Mouse (Mus musculus): ENCODE results near the gene Fam69b. TPM values are rescaled to one million over a fixed set of nuclear protein-coding genes. Genes with fewer than 3 reads are reported as not detected.

Fam69b gene
- polyA plus RNA-seq, 1 experiment: 10.3 TPM

DNA sequence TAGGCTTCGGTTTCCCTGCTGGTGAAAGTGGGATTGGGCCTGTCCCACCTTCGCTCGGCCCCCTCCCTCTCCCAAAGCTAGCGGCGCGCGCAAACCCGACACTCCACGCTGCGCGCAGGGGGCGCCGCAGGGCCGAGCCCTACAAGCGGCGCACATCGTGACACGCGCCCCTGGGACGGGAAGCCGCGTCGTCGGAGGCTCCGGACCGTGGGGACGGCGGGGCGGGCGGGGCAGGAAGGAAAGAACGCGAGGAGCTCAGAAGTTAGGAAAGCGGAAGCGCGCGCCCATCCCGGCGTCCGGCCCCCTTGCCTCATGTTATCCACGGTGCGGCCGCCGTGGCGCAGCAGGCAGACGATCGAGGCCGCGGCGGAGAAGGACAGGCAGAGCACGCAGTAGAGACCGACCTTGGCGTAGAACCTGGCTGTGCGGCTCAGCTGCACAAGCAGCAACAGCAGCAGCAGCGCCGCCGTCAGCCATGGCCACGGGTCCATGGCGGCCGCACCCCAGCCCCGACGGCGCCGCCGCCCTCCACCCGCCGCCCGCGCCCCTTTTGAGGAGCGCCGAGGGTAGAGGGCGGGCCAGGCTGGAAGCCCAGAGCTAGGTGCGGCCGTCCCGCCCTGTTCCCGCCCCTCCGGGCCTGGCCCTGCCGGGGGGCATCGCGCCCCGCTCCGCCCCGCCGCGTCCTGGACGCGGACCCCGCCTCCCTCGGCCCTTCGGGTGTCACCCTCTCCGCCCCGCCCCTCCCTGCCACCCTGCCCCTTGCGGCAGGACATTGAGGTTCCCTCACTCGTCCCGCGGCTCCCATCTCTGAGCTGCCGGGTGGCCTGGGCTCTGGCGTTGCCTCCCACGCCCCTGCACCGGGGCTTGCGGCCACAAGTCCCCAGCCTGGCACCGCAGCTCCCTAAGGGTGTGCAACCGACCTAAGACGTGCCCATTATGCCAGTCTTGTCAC lies 24.3 kb upstream of the Fam69b start, which contains the start of gene Agpat2:
TSS of gene Agpat2 (minus strand) at position 698 of the 952 bp plus-strand sequence.
- no peaks in the 10 kb centered on the region for H3K36me3 ChIP-seq (ENCODE audit: control insufficient read depth, insufficient read depth, low read length)
- H3K27me3 ChIP-seq (ENCODE audit: control insufficient read depth, insufficient read depth, low read length): peaks cover 2% of the 10 kb centered on the region; the same call in 1 of the 2 replicates
- H3K27ac ChIP-seq (ENCODE audit: control insufficient read depth, insufficient read depth, low read depth, low read length): no peak within 1 kb of the TSS
- peak within 1 kb of the TSS; percentile 70 for H3K4me3 ChIP-seq (ENCODE audit: control insufficient read depth, low read depth, low read length)
- TF ChIP-seq POLR2A (IDR thresholded peaks at IDR 0.05; ENCODE audit: control insufficient read depth, low read depth, low read length) (peak; percentile 33; the same call in 1 of the 2 replicates), CTCF (IDR thresholded peaks at IDR 0.05; ENCODE audit: control insufficient read depth, insufficient read depth, insufficient replicate concordance, low read depth, low read length) (no peak)
- peaks cover 3% of the 10 kb centered on the region; the same call in 1 of the 2 replicates for H3K4me1 ChIP-seq (ENCODE audit: control insufficient read depth, insufficient read depth, low read length)

DNA sequence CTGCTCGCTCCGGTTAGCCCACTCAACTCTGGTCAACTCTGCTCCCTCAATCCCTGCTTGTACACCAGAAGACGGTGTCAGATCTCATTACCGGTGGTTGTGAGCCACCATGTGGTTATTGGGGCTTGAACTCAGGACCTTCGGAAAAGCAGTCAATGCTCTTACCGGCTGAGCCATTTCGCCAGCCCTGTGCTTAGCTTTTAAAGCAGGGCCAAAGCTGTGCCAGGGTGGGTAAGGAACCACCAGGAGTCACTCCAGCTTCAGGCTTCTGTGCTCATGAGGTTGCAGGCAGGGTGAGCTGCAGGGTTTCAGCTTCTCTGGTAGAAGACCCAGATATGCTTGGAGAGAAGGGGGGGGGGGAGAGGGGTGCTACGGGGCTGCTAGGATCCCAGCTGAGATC lies 22.9 kb upstream of the Fam69b start:
- TF ChIP-seq CTCF (IDR thresholded peaks at IDR 0.05; ENCODE audit: control insufficient read depth, insufficient read depth, insufficient replicate concordance, low read depth, low read length): no peak
- no peak for TF ChIP-seq POLR2A (IDR thresholded peaks at IDR 0.05; ENCODE audit: control insufficient read depth, low read depth, low read length)
- Histone ChIP-seq H3K4me3 (ENCODE audit: control insufficient read depth, low read depth, low read length) (peak overlapping the region; percentile 67), H3K36me3 (ENCODE audit: control insufficient read depth, insufficient read depth, low read length) (no peaks in the 10 kb centered on the region), H3K27me3 (ENCODE audit: control insufficient read depth, insufficient read depth, low read length) (peaks cover 2% of the 10 kb centered on the region; the same call in 1 of the 2 replicates), H3K4me1 (ENCODE audit: control insufficient read depth, insufficient read depth, low read length) (peaks cover 3% of the 10 kb centered on the region; the same call in 1 of the 2 replicates), H3K27ac (ENCODE audit: control insufficient read depth, insufficient read depth, low read depth, low read length) (no peak overlapping the region)

DNA sequence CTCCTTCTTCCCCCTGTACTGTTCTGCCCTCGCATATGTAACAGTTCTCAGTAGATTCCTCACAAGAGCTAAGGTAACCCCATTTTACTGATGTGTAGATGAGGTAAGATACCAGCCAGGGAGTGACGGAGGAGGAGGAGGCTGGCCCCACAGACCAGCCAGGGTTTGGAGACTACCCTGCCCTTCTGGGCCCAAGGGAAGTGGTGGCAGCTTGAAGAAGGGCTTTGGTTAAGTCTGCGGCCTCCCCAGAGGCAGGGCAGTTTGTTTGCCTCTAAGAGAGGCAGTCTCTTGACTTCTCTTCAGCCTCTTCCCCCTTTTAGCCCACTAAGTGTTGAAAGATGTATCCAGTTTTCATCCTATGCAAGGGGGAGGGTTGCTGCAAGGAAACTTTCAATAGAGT lies 21.7 kb upstream of the Fam69b start:
- peaks cover 2% of the 10 kb centered on the region; the same call in 1 of the 2 replicates for H3K27me3 ChIP-seq (ENCODE audit: control insufficient read depth, insufficient read depth, low read length)
- no peak overlapping the region for H3K27ac ChIP-seq (ENCODE audit: control insufficient read depth, insufficient read depth, low read depth, low read length)
- TF ChIP-seq CTCF (IDR thresholded peaks at IDR 0.05; ENCODE audit: control insufficient read depth, insufficient read depth, insufficient replicate concordance, low read depth, low read length): no peak
- no peak for TF ChIP-seq POLR2A (IDR thresholded peaks at IDR 0.05; ENCODE audit: control insufficient read depth, low read depth, low read length)

DNA sequence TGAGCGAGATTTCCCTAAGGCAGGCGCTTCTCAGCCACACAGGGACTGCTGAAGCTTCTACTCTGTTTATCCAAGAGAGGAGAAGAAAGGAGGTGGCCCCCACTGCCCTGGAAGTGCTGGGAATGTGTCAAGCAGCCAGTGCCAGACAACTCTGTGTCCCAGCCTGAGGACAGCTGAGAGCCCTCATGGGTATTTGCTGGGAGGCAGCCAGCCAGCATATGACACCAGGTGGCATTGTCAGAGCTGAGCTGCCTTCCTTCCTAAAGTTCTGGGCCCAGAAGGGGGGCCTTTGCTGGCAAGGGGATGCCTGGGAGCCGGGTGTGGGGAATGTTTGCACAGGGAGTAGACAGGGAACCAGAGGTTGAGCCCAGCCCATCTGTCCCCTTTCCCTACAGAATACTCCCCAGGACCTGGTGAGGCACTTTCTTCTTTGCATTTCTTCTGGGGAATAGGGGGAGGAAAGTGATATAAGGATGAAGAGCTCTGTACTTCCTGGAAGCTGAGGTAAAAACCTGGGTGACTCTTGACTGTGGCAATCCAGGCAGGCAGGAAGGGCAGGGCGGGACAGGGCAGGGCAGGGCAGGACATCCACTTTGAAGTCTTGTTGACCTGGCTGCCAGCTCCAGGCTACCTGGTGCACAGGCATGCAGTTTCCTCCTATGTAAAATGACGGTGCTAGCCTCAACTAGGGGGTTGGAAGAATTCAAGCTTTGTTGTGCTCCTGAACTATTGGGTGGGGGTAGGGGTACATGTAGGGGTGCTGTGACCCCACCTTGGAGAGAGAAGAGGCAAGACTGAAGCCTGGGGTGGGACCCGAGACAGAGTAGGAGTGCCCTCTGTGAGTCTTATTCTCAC lies 21.0 kb upstream of the Fam69b start:
- H3K36me3 ChIP-seq (ENCODE audit: control insufficient read depth, insufficient read depth, low read length): no peaks in the 10 kb centered on the region
- TF ChIP-seq CTCF (IDR thresholded peaks at IDR 0.05; ENCODE audit: control insufficient read depth, insufficient read depth, insufficient replicate concordance, low read depth, low read length): no peak
- no peak overlapping the region for H3K4me3 ChIP-seq (ENCODE audit: control insufficient read depth, low read depth, low read length)
- peaks cover 3% of the 10 kb centered on the region; the same call in 1 of the 2 replicates for H3K4me1 ChIP-seq (ENCODE audit: control insufficient read depth, insufficient read depth, low read length)
- H3K27ac ChIP-seq (ENCODE audit: control insufficient read depth, insufficient read depth, low read depth, low read length): no peak overlapping the region
- peaks cover 2% of the 10 kb centered on the region; the same call in 1 of the 2 replicates for H3K27me3 ChIP-seq (ENCODE audit: control insufficient read depth, insufficient read depth, low read length)

More for the DNA sequence above, 21.7 kb upstream of the Fam69b start:
- no peak overlapping the region for H3K4me3 ChIP-seq (ENCODE audit: control insufficient read depth, low read depth, low read length)
- H3K4me1 ChIP-seq (ENCODE audit: control insufficient read depth, insufficient read depth, low read length): peaks cover 3% of the 10 kb centered on the region; the same call in 1 of the 2 replicates
- no peaks in the 10 kb centered on the region for H3K36me3 ChIP-seq (ENCODE audit: control insufficient read depth, insufficient read depth, low read length)

DNA sequence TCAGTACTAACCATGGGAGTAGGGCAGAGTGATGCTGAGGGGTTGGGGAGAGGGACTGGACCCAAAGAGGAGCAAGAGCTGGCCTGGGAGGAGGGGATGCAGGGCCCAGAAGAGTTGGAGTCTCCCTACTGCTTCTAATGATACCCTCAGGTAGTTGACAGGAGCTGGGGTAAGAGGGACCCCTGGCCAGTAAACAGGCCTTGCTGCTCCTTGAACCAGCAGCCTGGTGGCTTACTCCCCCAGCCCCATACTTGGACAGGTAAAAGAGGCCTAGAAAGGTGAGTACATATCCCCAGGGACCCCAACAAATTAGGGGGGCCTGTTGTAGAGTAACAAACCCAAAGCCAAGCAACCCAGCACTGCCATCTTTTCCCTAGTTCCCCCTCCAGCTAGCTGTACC lies 19.5 kb upstream of the Fam69b start:
- H3K27ac ChIP-seq (ENCODE audit: control insufficient read depth, insufficient read depth, low read depth, low read length): no peak overlapping the region
- peaks cover 3% of the 10 kb centered on the region; the same call in 1 of the 2 replicates for H3K4me1 ChIP-seq (ENCODE audit: control insufficient read depth, insufficient read depth, low read length)
- no peak for TF ChIP-seq CTCF (IDR thresholded peaks at IDR 0.05; ENCODE audit: control insufficient read depth, insufficient read depth, insufficient replicate concordance, low read depth, low read length)
- no peak for TF ChIP-seq POLR2A (IDR thresholded peaks at IDR 0.05; ENCODE audit: control insufficient read depth, low read depth, low read length)
- no peaks in the 10 kb centered on the region for H3K36me3 ChIP-seq (ENCODE audit: control insufficient read depth, insufficient read depth, low read length)
- H3K4me3 ChIP-seq (ENCODE audit: control insufficient read depth, low read depth, low read length): no peak overlapping the region
- H3K27me3 ChIP-seq (ENCODE audit: control insufficient read depth, insufficient read depth, low read length): peaks cover 2% of the 10 kb centered on the region; the same call in 1 of the 2 replicates

DNA sequence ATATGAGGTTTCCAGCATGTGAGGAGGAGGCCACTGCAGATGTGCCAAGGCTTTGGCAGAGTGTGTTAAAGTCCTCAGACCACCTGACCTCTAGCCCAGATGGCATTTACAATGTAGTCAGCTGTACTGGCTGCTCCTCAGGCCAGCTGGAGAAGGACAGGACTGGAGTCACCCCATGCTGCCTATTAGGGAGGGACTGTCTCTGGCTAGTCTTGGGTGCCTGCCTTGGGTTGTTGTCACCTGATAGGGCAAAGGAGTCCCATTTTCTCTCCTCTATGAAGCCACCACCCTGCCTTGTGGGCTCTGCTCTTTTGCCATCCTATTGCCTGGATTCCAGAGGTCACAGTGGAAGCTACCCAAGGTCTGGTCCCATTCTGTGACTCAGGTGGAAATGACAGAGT lies 19.0 kb upstream of the Fam69b start:
- peaks cover 2% of the 10 kb centered on the region; the same call in 1 of the 2 replicates for H3K27me3 ChIP-seq (ENCODE audit: control insufficient read depth, insufficient read depth, low read length)
- H3K27ac ChIP-seq (ENCODE audit: control insufficient read depth, insufficient read depth, low read depth, low read length): no peak overlapping the region
- no peaks in the 10 kb centered on the region for H3K36me3 ChIP-seq (ENCODE audit: control insufficient read depth, insufficient read depth, low read length)
- peaks cover 3% of the 10 kb centered on the region; the same call in 1 of the 2 replicates for H3K4me1 ChIP-seq (ENCODE audit: control insufficient read depth, insufficient read depth, low read length)
- TF ChIP-seq POLR2A (IDR thresholded peaks at IDR 0.05; ENCODE audit: control insufficient read depth, low read depth, low read length) (no peak), CTCF (IDR thresholded peaks at IDR 0.05; ENCODE audit: control insufficient read depth, insufficient read depth, insufficient replicate concordance, low read depth, low read length) (no peak)
- H3K4me3 ChIP-seq (ENCODE audit: control insufficient read depth, low read depth, low read length): no peak overlapping the region
